Mouse (Mus musculus): ENCODE data around the gene Mt3.

GRCm38 (mm10) chr8:94171321-94171755 is 18.9 kb downstream of the Mt3 start:
- TF ChIP-seq USF1 (IDR thresholded peaks at IDR 0.05; ENCODE audit: low read depth), result no peak
- TF ChIP-seq CTCF (IDR thresholded peaks at IDR 0.05; ENCODE audit: control insufficient read depth, insufficient read depth, insufficient read length), result no peak
- no peak for TF ChIP-seq FOSL1 (IDR thresholded peaks at IDR 0.05; ENCODE audit: insufficient read depth, low read length, poor library complexity, severe bottlenecking)
- TF ChIP-seq MAX (IDR thresholded peaks at IDR 0.05), result no peak
- TF ChIP-seq MYOG (IDR thresholded peaks at IDR 0.05; ENCODE audit: control insufficient read depth, extremely low read depth, insufficient read length), result no peak
- TF ChIP-seq MYOD1 (IDR thresholded peaks at IDR 0.05; ENCODE audit: control insufficient read depth, insufficient read length, low read depth), result no peak
